Mouse (Mus musculus): ENCODE measurements around the gene Ftl1-ps1. TPM values are rescaled to one million over a fixed set of nuclear protein-coding genes. Genes with fewer than 3 reads are reported as not detected.

The Ftl1-ps1 gene
- polyA plus RNA-seq (2016; fragmentation: Nextera tagmentation; extraction: Ambion mirVana) = 94.6 and 115 TPM in 2 replicates

DNA sequence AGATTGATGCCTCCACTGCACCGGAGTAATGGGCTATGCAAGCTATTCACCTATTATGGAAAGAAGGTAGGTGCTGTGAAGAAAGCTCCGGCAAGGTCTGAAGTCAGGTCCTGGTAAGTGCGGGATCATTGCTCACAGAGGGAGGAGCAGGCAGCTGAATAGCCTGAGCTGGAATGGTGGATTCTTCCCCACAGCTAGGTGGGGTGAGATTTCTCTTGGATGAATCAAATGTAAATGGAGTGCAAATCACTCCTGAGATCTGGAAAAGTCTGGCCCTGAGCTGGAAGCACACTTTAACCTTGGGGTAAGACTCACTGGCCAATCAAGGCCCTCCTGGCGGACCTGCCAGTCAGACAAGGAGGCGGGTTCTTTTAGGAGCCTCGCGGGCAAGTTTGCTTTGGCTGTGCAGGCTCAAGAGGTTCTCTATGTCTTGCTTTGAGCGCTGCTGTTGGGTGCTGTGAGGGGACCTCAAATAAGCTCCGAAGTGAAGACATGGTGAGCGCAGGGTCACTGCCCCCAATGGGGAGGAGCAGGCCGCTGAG, at the start of gene Ftl1-ps1:
Ftl1-ps1 (plus strand) TSS at position 397 of the 542 bp plus-strand sequence.
- Histone ChIP-seq H3K4me1 (replicated peaks) (no peaks in the 10 kb centered on the region), H3K27me3 (ENCODE audit: insufficient read depth, poor library complexity, severe bottlenecking) (peaks cover 4% of the 10 kb centered on the region; the same call in 1 of the 2 replicates), H3K27ac (no peak within 1 kb of the TSS), H3K9me3 (no peaks in the 10 kb centered on the region), H3K36me3 (no peaks in the 10 kb centered on the region), H3K4me3 (no peak within 1 kb of the TSS)
- 11% methylated on average over 11 of the region's 11 CpGs for WGBS
- DNase-seq (ENCODE audit: low spot score) = peak; percentile 10

DNA sequence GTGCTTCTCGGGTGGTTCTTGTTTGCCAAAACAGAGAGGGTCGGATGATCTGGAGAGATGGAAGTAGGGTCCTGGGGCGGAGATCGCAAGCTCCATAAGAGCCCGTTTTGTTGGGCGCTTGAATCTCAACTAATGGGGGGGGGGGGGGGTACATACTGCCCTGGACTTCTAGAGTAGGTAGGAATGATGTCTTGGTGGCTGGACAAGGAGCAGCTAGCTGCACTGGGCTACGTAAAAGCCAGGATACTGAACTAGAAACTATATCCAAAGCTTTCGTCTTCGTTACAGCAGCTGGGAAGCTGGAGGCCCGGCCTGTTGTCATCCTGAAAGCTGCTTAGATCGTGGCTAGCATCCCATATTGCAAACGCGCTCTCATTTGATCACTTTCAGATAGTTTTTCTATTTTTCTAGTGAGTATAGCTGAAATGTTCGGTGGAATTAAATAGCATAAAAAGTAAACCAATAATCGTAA, 49.0 kb upstream of the Ftl1-ps1 start:
- peaks cover 30% of the 10 kb centered on the region for H3K36me3 ChIP-seq
- no peaks in the 10 kb centered on the region for H3K27me3 ChIP-seq (ENCODE audit: insufficient read depth, poor library complexity, severe bottlenecking)
- no peaks in the 10 kb centered on the region for H3K9me3 ChIP-seq
- 2% methylated on average over 15 of the region's 15 CpGs for WGBS
- H3K4me1 ChIP-seq (replicated peaks) = peaks cover 18% of the 10 kb centered on the region
- peak overlapping the region; percentile 95 for H3K27ac ChIP-seq
- peak overlapping the region; percentile 77 for H3K4me3 ChIP-seq
- DNase-seq (ENCODE audit: low spot score) = no peak

DNA sequence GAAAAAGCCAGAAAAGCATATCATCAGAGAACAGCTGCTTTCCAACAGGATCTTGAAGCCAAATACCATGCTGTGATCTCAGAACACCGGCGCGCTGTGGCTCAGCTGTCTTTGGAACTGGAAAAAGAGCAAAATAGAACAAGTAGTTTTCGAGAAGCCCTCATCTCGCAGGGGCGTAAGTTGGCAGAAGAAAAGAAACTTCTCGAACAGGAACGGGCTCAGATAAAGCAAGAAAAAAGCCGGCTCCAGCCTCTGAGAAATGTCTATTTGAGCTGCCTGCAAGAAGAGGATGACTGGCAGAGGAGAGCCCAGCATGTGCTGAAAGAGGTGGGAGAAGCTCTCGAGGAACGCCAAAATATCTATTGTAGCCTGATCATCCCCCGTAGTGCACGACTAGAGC, 43.0 kb upstream of the Ftl1-ps1 start:
- WGBS = 94% methylated on average over 13 of the region's 13 CpGs
- H3K27ac ChIP-seq = no peak overlapping the region
- H3K36me3 ChIP-seq = peaks cover 90% of the 10 kb centered on the region
- H3K4me3 ChIP-seq = no peak overlapping the region
- H3K27me3 ChIP-seq (ENCODE audit: insufficient read depth, poor library complexity, severe bottlenecking) = no peaks in the 10 kb centered on the region
- no peaks in the 10 kb centered on the region for H3K9me3 ChIP-seq
- no peak for DNase-seq (ENCODE audit: low spot score)
- no peaks in the 10 kb centered on the region for H3K4me1 ChIP-seq (replicated peaks)

DNA sequence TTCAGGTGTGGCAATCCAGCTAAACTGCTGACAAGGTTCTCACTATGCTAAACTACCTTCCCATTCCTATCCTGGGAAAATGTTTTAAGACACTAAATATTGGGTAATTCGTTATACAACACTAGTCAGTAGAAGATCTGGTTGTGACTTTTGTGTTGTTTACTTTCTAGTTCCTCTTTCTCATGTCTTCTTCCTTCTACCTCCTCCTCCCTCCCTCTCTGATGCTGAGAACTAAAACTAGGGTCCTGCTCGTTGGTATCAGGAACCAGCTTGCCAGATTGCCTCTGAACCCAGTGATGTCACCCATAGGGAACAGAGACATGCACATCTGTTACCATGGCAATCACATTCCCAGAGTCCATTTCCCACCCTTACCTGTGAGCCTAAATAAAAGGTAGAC, 37.3 kb upstream of the Ftl1-ps1 start:
- Histone ChIP-seq H3K4me1 (replicated peaks) (no peaks in the 10 kb centered on the region), H3K27me3 (ENCODE audit: insufficient read depth, poor library complexity, severe bottlenecking) (no peaks in the 10 kb centered on the region), H3K4me3 (no peak overlapping the region), H3K36me3 (peaks cover 62% of the 10 kb centered on the region), H3K9me3 (no peaks in the 10 kb centered on the region), H3K27ac (no peak overlapping the region)
- DNase-seq (ENCODE audit: low spot score) = no peak
- WGBS = 83% methylated on average over 2 of the region's 2 CpGs

DNA sequence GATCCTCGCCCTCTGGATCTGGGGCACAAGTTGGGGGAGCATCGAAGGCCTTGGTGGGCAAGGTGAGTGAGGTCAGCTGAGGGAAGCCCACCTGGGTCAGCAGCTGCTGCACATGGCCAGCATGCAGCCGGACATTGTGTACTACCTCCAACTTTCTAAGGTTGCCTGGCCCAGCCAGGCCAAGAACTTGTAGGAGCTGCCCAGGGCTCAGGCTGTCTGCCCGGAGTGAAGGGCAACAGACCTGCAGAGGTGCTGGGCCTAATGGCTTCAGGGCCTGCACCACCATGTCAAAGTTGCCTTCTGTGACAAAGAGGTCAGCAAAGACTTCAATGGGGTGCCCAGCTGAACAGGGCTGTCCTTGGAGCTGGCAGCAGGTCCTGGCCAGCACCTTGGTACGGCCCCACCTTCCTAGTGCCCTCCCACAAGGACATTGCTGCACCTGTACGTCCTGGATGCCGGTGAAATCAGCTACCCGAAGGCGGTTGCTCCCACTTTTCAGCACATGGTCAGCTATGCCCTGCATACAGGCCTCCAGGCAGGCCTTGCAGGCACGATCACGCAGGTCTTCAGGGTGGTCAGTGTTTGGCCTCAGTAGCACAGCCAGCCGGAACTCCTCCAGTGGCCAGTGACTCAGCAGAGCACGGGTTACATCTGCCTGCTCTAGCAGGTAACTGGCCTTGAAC, 36.2 kb upstream of the Ftl1-ps1 start:
- Histone ChIP-seq H3K27me3 (ENCODE audit: insufficient read depth, poor library complexity, severe bottlenecking) (no peaks in the 10 kb centered on the region), H3K4me3 (no peak overlapping the region), H3K36me3 (peaks cover 51% of the 10 kb centered on the region), H3K9me3 (no peaks in the 10 kb centered on the region), H3K27ac (no peak overlapping the region), H3K4me1 (replicated peaks) (no peaks in the 10 kb centered on the region)
- WGBS = 92% methylated on average over 13 of the region's 13 CpGs
- no peak for DNase-seq (ENCODE audit: low spot score)

DNA sequence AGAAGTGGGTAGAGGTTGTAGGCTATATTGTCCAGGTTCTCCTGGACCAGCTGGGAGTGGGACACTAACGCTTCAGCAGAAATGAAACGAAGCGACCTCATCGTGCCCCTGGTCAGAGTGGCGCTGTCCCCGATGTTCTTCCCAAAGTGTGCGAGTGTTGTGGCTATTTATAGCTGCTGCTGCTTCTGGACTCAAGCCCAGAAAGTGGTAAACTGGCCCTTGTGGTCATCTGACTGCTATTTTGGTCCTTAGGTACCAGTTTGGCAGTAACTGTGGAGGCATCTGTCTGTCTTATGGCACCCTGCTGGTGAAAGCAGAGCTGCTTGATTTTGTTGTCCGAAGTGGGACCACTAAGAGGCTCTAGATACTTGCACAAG, 35.6 kb upstream of the Ftl1-ps1 start, which contains the start of gene Lrrc14b:
Lrrc14b (minus strand) TSS at position 147 of the 377 bp plus-strand sequence.
- H3K36me3 ChIP-seq = peaks cover 46% of the 10 kb centered on the region
- no peak within 1 kb of the TSS for H3K27ac ChIP-seq
- H3K9me3 ChIP-seq = no peaks in the 10 kb centered on the region
- DNase-seq (ENCODE audit: low spot score) = no peak
- H3K4me3 ChIP-seq = no peak within 1 kb of the TSS
- WGBS = 90% methylated on average over 8 of the region's 8 CpGs
- H3K4me1 ChIP-seq (replicated peaks) = no peaks in the 10 kb centered on the region
- no peaks in the 10 kb centered on the region for H3K27me3 ChIP-seq (ENCODE audit: insufficient read depth, poor library complexity, severe bottlenecking)

DNA sequence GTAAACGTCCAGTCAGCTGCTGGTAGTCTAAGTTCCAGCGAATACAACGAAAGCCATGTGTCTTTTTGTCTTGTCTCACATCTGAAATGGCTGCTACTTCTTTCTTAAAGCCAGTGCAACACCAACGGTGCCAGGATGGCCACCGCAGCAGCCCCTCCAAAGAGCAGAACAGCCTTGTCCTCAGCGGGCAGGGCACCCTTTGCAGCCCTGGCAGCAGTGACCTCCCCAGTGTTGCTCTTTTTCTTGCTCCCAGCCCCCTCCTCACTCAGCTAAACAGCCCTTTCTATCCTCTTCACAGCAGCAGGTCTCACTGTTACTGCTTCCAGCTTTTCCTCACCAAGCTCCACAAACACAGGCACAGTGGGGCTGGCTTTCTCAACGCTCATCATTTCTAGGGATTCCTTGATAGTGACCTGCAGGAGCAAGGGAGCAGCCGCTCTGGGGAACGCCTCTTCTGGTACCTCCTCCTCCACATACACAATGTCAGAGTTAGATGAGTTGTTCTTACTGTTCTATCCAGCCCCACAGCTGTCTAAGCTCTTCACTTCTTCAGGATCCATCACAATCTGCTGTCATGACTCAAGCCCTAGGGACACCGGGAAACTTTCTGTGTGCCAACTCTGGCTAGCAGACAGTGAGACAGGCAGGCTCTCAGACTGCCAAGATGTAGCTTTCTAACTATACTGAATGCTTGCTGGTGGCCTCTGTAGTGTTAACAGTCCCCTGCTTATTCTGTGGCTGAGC, 17.8 kb upstream of the Ftl1-ps1 start:
- DNase-seq (ENCODE audit: low spot score) = no peak
- H3K4me3 ChIP-seq = no peak overlapping the region
- no peaks in the 10 kb centered on the region for H3K27me3 ChIP-seq (ENCODE audit: insufficient read depth, poor library complexity, severe bottlenecking)
- WGBS = 82% methylated on average over 10 of the region's 10 CpGs
- no peak overlapping the region for H3K27ac ChIP-seq
- H3K4me1 ChIP-seq (replicated peaks) = no peaks in the 10 kb centered on the region
- no peaks in the 10 kb centered on the region for H3K9me3 ChIP-seq
- no peaks in the 10 kb centered on the region for H3K36me3 ChIP-seq

DNA sequence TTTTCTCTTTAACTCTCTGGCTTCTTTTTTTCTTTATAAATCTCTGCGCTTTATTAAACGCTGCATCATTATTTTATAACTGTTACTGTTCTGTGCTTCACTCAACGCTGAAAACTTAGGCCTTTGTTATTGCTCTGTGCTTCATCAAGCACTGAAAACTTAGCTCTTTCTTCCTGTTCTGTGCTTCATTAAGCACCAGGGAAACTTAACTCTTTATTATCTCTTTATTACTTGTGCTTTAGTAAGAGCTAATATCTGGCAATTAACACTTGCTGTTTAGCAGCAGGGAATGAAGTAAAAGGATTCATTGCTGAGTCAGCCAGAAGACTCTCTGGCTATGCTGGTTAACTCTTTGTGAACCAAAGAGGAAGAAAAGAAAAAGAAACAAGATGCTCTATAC, 17.2 kb upstream of the Ftl1-ps1 start:
- 80% methylated on average over 3 of the region's 3 CpGs for WGBS
- H3K36me3 ChIP-seq = no peaks in the 10 kb centered on the region
- H3K9me3 ChIP-seq = no peaks in the 10 kb centered on the region
- H3K4me3 ChIP-seq = no peak overlapping the region
- H3K27ac ChIP-seq = no peak overlapping the region
- H3K27me3 ChIP-seq (ENCODE audit: insufficient read depth, poor library complexity, severe bottlenecking) = no peaks in the 10 kb centered on the region
- no peaks in the 10 kb centered on the region for H3K4me1 ChIP-seq (replicated peaks)
- no peak for DNase-seq (ENCODE audit: low spot score)

DNA sequence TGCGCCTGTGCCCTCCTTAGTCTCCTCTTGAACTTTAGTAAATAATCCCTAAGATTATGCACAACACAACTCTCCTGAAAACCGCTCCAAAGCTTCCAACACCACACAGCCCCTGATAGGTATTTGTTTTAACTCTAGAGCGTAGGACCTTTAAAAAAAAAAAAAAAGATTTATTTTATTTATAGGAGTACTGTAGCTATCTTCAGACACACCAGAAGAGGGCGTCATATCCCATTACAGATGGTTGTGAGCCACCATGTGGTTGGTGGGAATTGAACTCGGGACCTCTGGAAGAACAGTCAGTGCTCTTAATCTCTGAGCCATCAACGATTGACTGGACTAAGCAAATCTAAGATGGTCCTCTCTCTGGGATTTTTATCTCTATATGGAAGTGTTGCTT, 9.8 kb upstream of the Ftl1-ps1 start:
- no peaks in the 10 kb centered on the region for H3K27me3 ChIP-seq (ENCODE audit: insufficient read depth, poor library complexity, severe bottlenecking)
- no peaks in the 10 kb centered on the region for H3K36me3 ChIP-seq
- WGBS = 72% methylated on average over 6 of the region's 6 CpGs
- DNase-seq (ENCODE audit: low spot score) = no peak
- peak overlapping the region; percentile 68 for H3K4me3 ChIP-seq
- no peaks in the 10 kb centered on the region for H3K9me3 ChIP-seq
- no peak overlapping the region for H3K27ac ChIP-seq
- no peaks in the 10 kb centered on the region; the same call in 1 of the 2 replicates for H3K4me1 ChIP-seq (replicated peaks)

DNA sequence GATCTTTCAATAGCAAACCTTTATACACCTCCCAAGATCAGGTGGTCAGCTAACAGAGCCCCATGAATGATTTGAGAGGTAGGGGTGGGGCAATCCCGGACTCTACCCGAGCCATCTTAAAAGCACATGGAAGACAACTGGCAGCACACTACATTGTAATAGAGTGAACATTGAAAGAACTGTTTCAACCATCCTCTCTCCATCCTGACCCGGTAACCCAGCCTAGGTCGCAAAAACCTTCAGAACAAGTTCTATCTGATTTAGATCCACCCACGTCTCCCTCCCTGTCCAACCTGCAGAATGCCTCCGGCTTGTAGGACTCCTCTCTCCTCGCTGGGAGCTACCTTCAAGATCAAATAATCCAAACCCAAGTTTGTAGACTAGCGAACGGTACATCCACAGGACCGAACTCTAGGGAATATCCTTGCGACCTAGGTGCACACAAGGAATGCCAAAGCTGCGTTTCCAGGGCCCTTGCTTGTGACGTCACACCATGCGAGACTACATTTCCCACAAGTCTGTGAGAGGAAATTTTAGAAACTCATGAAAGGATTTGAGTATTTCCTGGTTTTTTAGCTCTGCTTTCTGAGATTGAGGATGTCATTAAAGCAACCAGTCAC, 9.0 kb upstream of the Ftl1-ps1 start, which contains the start of gene Zfp72:
Zfp72 (minus strand) TSS at position 466 of the 620 bp plus-strand sequence.
- DNase-seq (ENCODE audit: low spot score) = peak; percentile 55
- H3K27ac ChIP-seq = peak within 1 kb of the TSS; percentile 85
- 2% methylated on average over 14 of the region's 14 CpGs for WGBS

DNA sequence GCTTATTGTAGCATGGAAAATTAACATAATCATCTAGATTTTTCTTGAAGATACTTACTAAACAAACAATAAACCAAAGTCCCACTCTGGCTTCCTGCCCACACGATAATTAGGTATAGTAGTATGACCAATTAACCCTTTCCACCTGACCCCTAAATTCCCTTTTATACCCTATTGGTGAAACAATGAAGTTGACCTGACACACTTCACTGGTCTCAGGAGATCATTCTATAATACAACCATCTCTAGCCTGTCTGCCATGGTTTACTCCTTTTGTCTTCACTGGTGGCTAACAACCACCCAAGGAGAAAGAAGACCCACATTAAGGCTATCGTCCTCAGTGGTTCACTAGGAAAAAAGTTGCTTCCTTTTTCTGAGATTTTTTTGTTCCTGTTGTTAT, 8.3 kb upstream of the Ftl1-ps1 start:
- 78% methylated on average over 2 of the region's 2 CpGs for WGBS
- H3K36me3 ChIP-seq = no peaks in the 10 kb centered on the region
- no peaks in the 10 kb centered on the region; the same call in 1 of the 2 replicates for H3K4me1 ChIP-seq (replicated peaks)
- DNase-seq (ENCODE audit: low spot score) = no peak
- H3K27me3 ChIP-seq (ENCODE audit: insufficient read depth, poor library complexity, severe bottlenecking) = no peaks in the 10 kb centered on the region
- no peaks in the 10 kb centered on the region for H3K9me3 ChIP-seq
- no peak overlapping the region for H3K27ac ChIP-seq
- H3K4me3 ChIP-seq = no peak overlapping the region; the same call in 1 of the 2 replicates

More for the DNA sequence above, 9.0 kb upstream of the Ftl1-ps1 start, which contains the start of gene Zfp72:
- H3K27me3 ChIP-seq (ENCODE audit: insufficient read depth, poor library complexity, severe bottlenecking) = no peaks in the 10 kb centered on the region
- H3K9me3 ChIP-seq = no peaks in the 10 kb centered on the region
- peak within 1 kb of the TSS; percentile 68 for H3K4me3 ChIP-seq
- H3K36me3 ChIP-seq = no peaks in the 10 kb centered on the region
- H3K4me1 ChIP-seq (replicated peaks) = no peaks in the 10 kb centered on the region; the same call in 1 of the 2 replicates

DNA sequence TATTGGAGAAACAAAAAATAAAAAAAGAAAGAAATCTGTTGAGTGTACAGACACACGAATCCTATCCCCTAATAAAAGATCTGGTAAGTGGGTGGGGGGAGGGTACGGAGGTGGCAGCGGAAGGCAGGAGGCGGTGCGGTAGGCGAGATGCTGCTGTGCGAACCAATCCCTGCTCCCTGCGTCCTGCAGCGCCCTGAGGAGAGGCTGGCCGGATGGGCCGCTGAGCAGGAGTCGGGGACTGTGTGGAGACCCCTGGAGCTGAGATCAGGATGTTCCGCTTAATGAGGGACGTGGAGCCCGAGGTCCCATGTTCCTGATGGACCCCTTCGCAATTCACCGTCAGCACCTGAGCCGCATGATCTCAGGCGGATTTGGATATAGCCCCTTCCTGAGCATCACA, 40.4 kb downstream of the Ftl1-ps1 start:
- DNase-seq (ENCODE audit: low spot score) = no peak
- Histone ChIP-seq H3K27ac (no peak overlapping the region), H3K4me3 (no peak overlapping the region), H3K9me3 (peaks cover 72% of the 10 kb centered on the region), H3K4me1 (replicated peaks) (no peaks in the 10 kb centered on the region), H3K36me3 (peaks cover 32% of the 10 kb centered on the region), H3K27me3 (ENCODE audit: insufficient read depth, poor library complexity, severe bottlenecking) (no peaks in the 10 kb centered on the region)
- 24% methylated on average over 19 of the region's 19 CpGs for WGBS
